Mouse (Mus musculus): ENCODE results near the gene Ikzf1.

Gene Ikzf1

DNA sequence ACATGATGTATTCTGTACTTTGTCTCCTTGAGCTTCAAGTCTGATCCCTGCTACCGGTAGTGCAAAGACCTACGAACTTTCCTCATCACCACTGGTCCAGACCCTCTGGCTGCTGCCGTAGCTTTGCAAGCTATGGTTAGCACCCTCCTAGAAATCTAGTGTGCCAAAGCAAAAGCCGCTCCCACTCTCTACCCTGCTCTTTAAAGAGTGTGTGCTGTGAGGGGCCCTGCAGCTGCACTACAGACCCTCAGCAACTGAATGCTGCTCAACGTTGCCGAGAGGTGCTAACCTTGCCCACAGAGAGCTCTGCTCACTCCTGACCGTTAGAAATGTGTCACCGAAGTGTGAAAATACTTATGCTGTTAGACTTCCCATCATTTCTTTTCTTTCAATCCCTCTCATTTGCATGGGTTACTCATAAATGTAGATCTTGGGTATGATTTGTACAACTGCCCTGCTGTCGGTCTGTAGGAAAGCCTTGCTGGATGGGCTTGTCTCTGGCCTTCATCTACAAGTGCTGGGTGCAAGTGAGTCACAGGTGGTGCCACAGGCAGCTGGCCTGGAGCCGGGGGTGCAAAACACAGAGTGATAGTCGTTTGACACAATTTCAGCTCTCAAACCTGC lies 40.6 kb downstream of the Ikzf1 start:
- DNase-seq (ENCODE audit: low read depth, low spot score): no peak

GRCm38 (mm10) chr11:11725876-11726525 lies 41.2 kb downstream of the Ikzf1 start:
- DNase-seq (ENCODE audit: low read depth, low spot score): no peak

DNA sequence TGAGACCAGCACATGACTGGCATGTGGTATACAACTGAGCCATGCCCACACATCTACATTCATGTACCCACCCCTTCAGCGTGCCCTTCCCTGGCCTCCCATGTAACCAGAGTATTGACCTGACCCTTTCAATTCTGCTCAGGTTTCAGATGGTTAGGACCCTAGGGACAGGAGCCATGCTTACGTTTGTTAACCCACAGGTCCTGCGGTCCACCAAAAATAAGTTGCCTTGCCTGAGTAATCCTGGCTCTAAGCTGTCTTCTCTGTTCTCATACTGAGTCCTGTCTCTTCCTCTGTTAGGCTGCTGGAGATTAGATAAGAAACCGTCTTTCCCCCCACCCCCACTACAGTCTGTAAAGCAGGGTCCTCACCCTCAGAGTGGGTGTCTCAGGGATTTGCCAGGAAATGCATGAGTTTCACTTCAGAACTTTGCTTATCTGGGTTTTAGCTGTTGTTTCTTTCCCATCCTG lies 42.0 kb downstream of the Ikzf1 start:
- DNase-seq (ENCODE audit: low read depth, low spot score): no peak

- no peak for DNase-seq (ENCODE audit: low read depth, low spot score)
These were observed 43.2 kb downstream of the Ikzf1 start for GRCm38 (mm10) chr11:11727936-11728556.

DNA sequence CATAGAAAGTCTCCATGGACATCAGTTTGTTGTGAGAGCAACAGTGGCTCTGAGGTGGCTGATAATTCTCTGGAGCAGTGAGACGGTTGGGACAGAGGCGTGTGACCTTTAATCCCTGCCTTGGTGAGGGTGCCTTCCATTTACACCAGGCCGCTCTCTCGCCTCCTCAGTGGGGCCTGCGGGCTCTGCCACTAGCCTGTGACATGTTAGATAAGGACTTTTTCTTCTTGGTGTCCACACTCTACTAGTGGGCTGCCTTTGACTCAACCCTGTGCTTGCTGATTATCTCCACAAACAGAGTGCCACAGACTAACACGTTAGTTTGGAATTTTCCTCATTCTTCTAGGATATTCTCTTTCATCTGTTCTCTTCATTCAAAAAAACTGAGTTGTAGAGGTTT lies 44.4 kb downstream of the Ikzf1 start:
- no peak for DNase-seq (ENCODE audit: low read depth, low spot score)

GRCm38 (mm10) chr11:11730062-11730461 lies 45.3 kb downstream of the Ikzf1 start:
- no peak for DNase-seq (ENCODE audit: low read depth, low spot score)

DNA sequence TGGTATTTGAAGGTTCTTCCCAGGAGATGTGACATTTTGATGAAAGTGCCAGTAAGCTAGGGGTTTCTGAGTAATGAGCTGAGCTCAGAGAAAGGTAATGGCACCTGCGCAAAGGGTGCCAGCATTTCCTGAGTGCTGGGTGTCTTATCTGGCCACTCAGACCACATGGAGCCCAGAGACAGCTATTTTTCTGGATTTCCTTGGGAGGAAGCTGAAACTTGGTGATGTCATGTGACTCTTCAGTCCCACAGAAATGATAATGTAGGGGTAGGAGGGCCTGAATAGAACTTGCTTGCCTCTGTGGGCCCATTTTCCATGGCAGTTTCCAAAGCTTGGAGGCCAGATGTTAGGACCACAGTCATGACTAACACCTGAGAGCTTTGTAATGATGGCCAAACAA lies 46.9 kb downstream of the Ikzf1 start:
- no peak for DNase-seq (ENCODE audit: low read depth, low spot score)

- DNase-seq (ENCODE audit: low read depth, low spot score): no peak
These were observed 48.4 kb downstream of the Ikzf1 start for GRCm38 (mm10) chr11:11732972-11733770.

- no peak for DNase-seq (ENCODE audit: low read depth, low spot score)
These were observed 50.4 kb downstream of the Ikzf1 start for GRCm38 (mm10) chr11:11735155-11735554.

DNA sequence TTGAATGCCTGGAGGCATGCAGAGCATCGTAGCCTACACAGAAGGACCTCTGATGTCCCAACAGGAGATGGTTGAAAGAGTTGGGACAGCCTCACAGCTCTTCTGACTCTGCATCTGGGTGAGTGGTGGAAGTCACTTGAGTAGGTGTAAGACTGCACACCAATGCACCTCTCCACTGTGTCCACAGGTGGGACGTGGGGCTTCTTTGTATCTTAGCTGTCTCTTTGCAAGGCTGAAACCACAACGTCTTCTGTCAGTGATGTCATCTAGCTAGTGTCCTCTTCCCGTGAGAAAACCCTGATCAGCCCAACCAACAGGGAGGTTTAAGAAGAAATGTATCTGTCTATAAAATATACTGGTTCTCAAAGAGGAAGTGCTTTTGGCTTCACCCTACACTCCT lies 52.1 kb downstream of the Ikzf1 start:
- no peak for DNase-seq (ENCODE audit: low read depth, low spot score)

DNA sequence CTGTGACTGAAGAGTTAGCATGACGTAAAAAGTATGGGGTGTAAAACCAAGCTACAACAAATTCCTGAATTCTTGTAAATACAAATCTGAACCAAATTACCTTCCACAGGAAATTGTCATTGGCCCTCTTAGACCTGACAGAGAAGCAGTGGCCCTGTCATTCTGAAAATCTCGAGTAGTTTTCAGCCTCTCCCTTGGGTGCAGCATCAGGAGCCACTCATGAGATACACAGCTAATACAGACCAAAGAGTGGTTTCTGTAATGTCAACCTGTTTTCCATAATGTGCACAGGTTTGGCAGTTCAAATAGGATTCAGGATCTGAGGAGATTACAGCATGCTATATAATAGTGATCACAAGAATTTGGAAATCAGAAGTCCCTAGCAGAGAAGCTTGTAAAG lies 52.8 kb downstream of the Ikzf1 start:
- no peak for DNase-seq (ENCODE audit: low read depth, low spot score)

DNA sequence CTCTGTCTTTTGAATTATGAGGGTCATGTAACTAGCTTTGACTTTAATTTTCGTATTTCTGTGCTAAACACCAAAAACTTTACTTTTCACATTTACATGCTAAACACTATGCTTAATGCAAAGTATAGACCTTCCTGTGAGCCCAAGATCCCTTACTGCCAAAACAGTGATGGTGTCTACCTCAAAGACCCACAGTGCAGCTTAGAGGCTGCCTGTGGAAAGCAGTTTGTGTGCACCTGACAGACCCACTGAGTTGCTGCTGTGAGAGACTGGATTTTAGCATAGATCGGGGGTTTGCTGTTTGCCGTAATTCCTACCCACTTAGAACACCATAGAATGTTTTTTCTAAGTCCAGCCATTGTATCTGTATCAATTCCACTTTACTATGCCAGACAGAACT lies 54.3 kb downstream of the Ikzf1 start:
- no peak for DNase-seq (ENCODE audit: low read depth, low spot score)

DNA sequence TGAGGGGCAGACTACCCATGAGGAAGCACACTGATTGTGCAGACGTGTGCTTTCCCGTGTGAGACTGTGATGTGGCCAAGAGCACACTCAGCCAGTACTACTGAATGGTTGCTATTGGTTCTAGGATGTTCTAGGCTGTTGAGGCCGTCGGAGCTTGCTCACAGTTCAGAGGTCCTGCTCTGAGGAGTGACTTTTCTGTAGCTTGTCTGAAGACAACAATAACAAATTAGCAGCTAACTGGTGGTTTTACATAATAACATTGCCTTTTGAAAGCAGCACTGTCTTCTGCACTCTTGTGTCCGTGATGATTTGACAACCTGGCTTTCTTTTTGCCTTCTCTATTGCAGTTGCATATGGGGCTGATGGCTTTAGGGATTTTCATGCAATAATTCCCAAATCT lies 55.8 kb downstream of the Ikzf1 start:
- no peak for DNase-seq (ENCODE audit: low read depth, low spot score)

DNA sequence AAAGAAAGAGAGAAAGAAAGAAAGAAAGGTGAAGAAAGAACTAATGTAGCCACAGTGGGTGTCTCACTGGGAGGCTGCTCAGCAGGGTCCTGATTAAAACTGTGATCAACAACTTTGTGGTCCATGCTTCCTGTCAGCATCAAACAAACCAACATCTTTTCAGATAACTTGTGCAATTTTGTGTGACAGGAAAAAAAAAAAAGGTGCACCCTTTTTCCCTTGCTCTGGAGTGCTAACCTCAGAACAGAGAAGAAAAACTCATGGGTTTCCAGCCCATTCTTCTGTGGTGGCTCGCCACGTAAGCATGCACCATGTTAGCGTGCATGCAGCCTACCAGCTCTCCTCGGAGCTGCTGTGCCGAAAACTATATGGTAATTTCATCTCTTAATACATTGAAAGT lies 56.8 kb downstream of the Ikzf1 start:
- DNase-seq (ENCODE audit: low read depth, low spot score): no peak

DNA sequence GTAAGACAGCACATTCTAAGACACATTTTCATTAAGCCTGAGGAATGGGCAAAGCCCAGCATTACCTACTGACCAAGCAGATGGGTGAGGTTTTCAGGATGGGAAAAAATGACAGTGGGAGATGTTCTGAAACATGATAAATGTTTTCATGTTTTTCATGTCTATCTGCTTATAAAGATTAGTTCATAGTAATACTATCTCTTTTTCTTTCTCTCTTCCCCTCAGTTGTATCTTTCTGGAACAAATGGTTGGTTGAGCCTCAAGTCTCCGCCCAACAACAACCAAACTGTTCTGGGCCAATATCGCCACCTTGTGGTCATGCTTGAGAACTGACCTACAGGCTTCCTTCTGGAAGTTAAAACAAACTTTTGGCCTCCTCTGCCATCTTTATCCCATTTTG lies 57.8 kb downstream of the Ikzf1 start:
- DNase-seq (ENCODE audit: low read depth, low spot score): no peak

GRCm38 (mm10) chr11:11744222-11744621 lies 59.4 kb downstream of the Ikzf1 start:
- DNase-seq (ENCODE audit: low read depth, low spot score): no peak

- no peak for DNase-seq (ENCODE audit: low read depth, low spot score)
These were observed 66.3 kb downstream of the Ikzf1 start for GRCm38 (mm10) chr11:11751091-11751490.

DNA sequence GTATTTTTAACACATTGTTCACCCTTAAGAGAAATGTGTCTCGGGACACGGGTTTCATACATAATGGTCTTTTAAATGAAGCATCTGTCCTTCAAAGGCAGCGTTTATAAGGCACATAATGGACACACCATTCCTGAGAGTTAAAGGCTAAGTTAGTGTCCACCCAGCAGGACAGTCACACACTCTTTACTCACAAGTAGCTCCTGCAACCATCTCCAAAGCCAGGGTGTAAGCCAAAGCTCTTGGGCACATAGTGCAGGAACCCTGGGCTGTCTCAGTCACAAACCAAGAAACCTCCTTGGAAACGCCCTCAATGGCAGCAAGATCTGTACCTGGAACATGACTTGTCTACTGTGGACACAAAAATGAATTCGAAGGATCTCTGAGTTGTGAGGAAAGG lies 68.1 kb downstream of the Ikzf1 start:
- no peak for DNase-seq (ENCODE audit: low read depth, low spot score)

DNA sequence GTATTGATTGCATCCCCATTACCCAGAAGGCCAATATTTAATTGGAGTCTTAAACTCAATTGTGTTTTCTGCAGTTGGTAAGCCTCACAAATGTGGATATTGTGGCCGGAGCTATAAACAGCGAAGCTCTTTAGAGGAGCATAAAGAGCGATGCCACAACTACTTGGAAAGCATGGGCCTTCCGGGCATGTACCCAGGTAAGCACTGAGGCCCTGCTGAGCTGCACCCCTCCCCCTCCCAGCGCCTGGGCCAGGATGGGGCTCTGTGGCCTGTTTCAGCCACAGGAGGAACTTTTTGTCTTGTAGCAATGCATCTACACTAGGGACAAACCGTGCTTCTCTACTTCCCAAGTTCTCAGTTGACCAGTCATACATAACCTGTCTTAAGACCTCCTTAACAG lies 73.3 kb downstream of the Ikzf1 start:
- no peak for DNase-seq (ENCODE audit: low read depth, low spot score)

DNA sequence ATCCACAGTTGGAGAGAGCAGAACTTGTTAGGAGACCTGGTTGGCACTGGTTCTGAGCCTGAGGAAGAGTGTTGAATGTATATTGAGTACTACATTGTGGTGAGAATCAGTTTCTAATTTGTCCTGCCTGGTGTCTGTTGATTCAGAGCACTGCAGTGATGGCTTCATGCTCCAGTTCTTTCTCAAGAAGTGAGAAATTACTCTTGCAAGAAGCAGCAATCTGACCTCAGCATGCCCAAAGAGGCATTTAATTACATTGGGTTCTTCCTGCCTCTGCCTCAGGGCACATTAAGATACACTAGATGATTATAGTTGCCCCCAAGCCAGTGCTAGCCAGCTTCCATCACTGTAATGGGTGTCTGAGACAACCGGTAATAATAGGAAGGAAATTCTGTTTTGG lies 74.1 kb downstream of the Ikzf1 start:
- DNase-seq (ENCODE audit: low read depth, low spot score): no peak

DNA sequence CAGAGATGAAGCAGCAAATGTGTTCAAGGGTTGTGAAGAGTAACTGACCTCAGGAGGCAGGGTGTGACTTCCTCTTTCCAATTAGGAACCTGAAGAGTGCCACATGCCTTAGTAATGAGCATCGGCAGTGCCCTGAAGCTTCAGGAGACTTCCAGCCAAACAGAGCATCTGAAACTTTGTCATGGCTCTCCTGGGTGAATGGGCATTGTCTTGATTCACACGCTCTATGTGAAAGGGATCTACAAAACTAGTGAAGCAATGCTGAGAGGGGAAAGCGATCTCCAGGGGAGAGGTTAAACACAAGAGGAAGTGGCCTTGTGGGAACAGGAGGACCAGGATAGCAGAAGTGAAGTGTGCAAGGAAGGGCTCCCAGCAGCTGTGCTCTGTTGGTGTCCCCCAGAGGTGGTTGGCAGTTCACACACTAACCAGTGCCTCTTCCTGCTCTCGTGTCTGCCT lies 78.4 kb downstream of the Ikzf1 start:
- DNase-seq (ENCODE audit: low read depth, low spot score): no peak

DNA sequence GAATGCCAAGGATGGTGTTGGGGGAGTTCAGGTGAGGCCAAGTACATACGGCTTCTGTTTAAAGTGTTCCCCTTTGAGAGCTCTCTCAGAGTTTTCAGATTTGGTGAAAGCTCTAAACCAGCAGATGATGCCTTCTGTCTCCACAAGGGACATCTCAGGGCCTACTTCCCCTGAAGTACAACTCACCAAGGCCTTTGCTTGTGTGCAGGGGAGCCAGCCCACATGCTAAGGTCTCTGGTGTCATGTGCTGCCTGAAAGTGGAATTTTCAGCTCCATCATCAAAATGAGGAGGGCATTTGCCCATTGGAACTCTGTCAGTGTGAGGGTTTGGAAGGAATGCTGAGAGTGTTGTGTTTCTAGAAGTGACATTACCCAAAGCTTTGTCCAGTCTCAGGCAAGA lies 80.6 kb downstream of the Ikzf1 start:
- no peak for DNase-seq (ENCODE audit: low read depth, low spot score)
